Mouse (Mus musculus): ENCODE results near the gene Tob2. TPM values are rescaled to one million over a fixed set of nuclear protein-coding genes. Genes with fewer than 3 reads are reported as not detected.

Tob2 gene
- polyA plus RNA-seq, 1 experiment = 16.5 TPM

DNA sequence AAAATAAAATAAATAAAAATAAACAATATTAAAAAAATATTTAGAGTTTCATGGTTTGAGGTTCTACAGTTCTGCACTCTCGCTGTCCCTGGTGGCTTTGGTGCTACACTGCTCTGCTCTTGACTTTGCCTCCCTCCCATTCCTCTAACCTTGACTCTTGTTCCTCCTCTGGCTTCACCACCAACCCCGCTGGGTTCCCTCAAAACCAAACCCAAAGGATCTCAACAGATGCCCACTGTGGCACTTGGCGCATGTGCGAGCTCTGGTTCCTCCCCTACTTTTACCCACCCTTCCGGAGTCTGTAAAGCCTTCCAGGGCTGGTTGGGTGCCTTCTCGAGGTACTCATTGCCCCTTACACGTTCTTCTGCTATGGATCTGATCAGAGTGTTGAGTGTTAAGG lies 16.3 kb downstream of the Tob2 start:
- no peak for DNase-seq (ENCODE audit: low read depth, low spot score)
- 85% methylated on average over 7 of the region's 7 CpGs for WGBS

DNA sequence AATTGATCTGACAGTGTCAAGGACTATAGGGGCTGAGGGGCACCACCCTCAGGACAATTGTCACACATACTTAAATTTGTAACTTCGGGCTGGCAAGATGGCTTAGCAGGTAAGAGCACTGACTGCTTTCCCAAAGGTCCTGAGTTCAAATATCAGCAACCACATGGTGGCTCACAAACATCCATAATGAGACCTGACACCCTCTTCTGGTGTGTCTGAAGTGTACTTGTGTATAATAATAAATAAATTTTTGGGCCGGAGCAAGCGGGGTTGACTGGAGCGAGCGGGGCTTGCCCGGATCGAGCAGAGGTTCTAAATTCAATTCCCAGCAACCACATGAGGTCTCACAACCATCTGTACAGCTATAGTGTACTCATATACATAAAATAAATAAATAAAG lies 18.3 kb downstream of the Tob2 start:
- 88% methylated on average over 7 of the region's 7 CpGs for WGBS
- no peak for DNase-seq (ENCODE audit: low read depth, low spot score)

DNA sequence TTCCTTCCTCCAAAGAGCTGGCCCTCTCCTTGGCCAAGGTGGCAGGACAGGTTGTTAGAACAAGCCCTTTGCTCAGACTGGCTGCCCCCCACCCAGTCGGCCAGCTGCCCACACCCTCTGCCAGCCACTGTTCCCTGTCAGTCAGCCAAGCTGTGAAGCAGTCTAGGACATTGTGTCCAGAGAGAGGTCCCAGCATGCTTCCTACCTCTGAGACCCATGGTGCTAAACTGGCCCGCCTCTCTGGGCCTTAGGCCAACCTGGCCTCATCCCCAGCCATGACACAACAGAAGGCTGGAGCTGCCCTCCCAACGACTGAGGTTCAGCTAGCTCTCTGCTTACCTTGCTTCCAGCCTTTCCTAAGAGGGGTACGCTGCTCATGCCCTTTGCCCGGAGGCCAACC lies 19.0 kb downstream of the Tob2 start:
- WGBS = 26% methylated on average over 5 of the region's 5 CpGs
- no peak for DNase-seq (ENCODE audit: low read depth, low spot score)

DNA sequence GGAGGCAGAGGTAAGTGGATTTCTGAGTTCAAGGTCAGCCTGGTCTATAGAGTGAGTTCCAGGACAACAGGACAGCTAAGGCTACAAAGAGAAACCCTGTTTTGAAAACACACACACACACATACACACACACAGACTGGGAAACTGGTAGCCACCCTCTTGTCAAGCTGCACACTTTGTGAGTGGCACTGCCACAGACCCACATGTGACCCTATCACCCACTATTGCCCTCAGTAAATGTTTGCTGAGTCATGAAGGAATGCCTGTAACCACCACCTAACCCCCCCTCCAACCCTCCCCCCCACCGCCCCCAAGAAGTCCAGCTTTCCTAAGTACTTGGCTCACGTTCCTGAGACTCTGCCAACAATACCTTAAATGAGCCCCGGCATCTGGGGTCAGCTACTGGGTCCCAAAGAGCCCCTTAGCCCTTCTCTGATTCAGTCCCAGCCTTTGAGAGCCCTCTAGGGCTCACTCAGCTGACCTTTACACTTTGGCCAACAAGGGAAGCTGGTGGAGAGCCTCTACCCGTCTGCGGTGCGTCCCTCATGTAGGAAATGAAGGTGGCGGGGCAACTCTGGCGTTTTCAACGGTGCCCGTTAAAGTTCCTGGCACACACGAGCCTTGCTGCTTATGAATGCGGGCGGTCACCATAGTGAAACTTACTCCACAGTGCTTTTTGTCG lies 19.9 kb downstream of the Tob2 start:
- DNase-seq (ENCODE audit: low read depth, low spot score) = no peak
- WGBS = 30% methylated on average over 14 of the region's 14 CpGs

DNA sequence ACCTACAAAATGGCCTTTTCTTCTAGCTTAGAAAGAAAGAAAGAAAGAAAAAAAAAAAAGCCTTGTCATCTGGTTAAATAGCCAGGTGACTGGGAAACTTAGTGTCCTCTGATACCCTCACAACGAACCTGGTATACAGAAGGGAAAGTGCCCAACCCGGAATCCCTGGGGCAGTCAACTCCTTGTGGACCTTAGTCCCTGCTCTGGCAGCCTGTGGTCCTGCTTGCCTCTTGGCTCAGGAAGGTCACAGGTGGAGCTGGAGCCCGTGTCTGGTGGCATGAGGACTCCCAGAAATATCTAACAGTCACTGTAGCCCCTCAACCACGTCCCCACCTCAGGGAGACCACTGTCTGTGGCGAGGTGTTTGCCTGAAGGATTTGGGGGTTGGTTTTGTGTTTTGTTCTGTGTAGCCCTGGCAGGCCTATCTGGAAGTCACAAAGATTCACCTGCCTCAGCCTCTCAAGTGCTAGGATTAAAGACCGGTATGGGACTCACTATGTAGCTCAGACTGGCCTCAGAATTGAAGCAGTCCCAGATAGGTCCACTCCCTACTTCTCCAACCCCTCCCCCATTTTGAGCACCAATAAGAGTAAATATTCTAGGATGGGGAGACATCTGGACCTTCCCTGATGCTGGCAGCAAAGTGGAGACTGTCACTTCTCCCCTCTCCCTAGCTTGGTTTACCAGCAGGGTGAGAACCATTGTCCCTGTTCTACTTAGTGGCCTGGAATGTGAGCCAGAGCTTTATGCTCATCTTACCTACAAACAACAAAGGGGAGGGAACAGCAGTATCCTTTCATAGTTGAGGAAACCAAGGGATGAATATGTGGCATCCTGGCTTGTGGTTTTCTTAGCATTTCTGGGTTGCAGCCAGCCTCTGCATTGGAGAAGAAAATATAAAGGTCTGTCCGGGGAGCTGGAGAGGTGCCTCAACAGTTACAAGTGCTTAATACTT lies 21.4 kb downstream of the Tob2 start:
- DNase-seq (ENCODE audit: low read depth, low spot score) = no peak
- WGBS = 57% methylated on average over 7 of the region's 7 CpGs

DNA sequence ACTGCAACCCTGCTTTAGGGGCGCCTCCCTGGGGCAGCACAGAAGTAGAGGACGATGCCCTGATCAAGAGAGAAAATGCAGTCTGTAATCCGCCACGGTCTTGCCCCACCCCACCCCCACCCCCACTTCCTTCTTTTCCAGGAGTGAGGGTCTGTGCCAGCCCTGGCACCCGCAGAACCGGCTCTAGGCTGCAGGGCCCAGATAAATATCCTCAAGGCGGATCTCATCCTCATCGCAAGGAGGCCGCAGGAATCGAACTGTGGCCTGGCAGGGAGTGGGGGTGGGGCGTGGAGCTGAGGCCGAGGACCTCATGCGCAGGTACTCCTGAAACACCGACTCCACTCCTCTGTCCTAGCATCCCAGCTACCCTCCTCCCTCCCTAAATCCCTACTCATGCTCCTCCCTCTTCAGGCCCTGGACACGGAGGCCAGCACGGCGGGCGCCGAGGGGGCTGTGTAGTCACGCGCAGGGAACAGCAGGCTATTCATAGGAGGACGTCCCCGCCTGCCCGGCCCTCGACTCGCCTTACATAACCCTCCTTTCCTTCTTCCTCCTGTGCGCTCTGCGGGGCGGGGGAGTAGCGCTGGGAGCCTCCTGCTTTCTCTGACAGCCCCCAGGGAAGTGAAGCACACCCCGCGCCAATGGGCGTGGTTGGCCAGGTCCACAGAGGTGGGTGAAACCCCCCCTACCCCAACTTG lies 22.3 kb downstream of the Tob2 start:
- no peak for DNase-seq (ENCODE audit: low read depth, low spot score)

DNA sequence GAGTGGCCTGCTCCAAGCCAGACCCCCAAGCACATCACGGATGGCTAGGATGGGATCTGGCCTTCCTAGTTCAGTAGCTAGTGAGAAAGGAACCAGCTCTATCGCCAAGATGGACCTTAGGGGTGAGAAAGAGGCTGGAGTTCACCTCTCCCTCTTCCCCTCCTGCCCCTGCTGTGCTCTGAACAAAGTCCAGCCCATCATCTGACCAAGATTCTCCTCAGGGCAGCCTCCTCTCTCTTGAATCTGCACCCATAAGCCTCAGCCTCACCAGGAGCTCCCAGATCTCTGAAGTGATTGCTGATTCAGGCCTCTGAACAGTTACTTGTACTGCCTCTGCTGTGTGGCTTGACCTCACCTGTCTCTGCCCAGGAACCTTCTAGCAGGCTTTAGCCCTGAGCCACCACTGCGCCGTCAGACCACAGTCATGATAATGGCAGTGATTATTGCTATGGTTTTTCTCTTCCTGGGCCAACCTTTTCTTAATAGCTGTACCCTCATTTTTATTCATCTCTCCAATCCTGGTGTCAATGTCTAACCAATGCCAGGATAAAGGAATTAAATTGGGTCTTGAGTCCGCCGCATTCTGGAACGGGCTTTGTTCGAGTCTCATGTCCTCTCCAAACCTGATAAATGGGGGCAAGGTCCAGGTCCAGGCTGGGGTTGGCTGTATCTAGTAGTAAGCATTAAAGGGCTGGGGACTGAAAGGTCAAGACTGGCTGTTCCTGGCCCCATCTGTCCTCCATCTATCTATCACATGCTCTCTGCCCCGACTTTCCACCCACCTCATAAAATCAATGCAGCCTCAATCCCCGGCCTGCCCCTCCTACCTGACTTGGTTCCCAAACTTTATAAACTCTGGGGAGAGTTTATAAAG lies 23.4 kb downstream of the Tob2 start:
- 66% methylated on average over 10 of the region's 10 CpGs for WGBS
- no peak for DNase-seq (ENCODE audit: low read depth, low spot score)

More for the DNA sequence above, 22.3 kb downstream of the Tob2 start:
- WGBS = 3% methylated on average over 33 of the region's 33 CpGs

DNA sequence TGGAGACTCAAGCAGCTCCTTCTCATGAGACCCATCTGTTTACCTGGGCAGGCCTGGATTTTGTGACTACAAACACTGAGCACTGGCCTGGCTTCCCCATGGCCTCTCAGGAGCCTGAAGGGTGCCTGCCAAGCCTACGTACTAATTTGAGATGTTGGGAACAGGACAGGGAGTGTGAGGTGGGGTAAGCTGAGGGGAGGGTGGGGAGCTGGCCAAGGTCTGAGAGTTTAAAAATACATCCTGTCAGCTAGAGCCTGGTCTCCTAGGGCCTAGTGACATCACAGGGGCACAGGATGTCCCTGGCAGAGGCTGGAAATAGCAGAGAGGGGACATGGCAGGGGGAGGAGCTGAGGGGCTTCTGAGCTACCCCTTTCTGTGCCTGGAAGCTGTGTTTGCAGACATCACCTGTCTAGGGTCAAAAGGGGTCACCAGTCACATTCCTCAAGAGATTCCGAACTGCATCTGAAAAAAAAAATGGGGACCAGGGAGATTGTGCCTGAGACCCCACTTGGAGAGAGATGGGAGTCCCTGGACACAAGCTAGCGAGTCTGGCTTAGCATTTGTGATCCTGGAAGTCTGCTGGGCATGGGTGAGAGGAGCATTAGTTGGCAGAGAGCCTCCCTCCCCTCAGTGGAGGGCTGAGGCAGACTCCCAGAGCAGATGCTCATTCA lies 24.3 kb downstream of the Tob2 start:
- no peak for DNase-seq (ENCODE audit: low read depth, low spot score)
- 86% methylated on average over 3 of the region's 3 CpGs for WGBS

DNA sequence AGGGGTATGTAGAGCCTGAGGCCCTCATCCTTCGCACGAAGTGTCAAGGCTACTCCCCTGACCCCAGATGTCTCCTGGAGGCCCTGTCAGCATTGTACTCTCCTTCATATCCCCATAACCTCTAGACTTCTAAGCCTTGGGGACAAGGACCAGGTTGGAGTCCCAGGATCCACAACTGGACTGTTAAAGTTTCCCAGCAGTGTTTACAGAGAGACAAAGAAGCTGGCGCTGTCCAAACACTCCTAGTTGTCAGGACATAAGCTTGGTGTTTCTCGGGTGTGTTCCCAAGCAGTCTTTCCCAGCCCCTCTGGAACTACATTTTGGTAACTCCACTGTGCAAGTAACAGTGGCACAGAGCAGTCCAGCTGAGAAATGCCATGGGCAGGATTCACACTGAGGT lies 25.1 kb downstream of the Tob2 start:
- 75% methylated on average over 4 of the region's 4 CpGs for WGBS
- DNase-seq (ENCODE audit: low read depth, low spot score) = no peak

DNA sequence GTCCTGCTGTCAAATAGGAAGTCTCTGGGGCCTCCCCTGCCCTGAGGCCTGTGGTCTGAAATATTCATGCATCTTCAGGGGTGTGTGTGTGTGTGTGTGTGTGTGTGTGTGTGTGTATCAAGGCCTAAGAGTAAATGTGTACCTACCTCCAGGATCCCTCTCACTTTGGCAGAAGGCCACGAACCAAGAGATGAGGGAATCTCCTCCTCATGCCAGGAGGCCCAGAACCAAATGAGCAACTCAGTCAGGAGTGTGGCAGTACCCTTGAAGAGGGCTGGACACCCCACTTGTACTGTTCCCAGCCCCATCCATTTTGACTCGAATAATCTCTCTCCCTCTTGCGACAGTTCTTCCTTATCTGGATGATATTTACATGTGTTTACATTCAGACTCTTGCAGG lies 26.4 kb downstream of the Tob2 start:
- 42% methylated on average over 3 of the region's 3 CpGs for WGBS
- no peak for DNase-seq (ENCODE audit: low read depth, low spot score)

DNA sequence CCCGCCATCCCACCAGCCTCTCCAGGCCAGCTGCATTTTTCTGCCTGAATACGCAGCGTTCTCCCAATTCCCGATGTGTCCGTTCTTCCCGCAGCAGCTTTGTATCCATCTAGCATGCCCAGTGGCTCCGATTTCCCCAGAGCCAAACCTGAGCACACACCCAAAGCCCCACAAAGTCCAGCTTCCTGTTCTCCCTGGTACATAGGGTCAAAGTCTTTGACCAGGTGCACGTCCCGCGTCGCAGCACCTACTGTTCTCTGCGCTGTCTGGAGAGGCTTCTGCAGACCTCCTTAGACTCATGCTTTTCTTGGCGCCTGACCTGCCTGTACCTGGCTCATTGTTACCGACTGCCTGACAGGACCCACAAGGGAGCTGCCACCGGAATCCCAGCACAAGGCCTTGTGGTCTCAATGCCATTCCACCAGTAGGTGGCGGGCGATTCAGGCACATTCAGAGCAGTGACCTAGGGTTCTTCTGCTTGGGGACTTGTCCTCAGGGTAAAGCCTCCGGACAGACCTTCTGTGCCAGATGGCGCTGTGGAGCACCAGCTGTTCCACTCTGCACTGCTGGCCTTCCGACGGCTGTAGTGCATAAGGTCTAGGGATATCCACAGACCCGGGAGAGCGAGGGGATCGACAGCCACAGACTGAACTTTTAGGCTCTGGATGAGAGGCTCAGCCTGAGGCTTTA lies 27.3 kb downstream of the Tob2 start:
- DNase-seq (ENCODE audit: low read depth, low spot score) = peak; percentile 89
- WGBS = 8% methylated on average over 24 of the region's 24 CpGs

DNA sequence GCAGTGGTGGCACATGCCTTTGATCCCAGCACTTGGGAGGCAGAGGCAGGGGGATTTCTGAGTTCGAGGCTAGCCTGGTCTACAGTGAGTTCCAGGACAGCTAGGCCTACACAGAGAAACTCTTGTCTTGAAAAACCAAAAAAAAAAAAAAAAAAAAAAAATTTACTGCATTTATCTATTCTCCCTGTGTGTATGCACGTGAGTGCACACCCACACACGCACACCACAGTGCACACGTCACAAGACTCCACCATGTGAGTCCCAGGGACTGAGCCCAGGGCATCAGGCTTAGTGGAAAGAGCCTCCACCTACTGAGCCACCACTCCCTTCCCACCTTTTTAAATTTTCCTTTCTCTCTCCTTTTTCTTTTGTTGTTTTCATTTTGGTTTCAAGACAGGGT lies 28.1 kb downstream of the Tob2 start:
- no peak for DNase-seq (ENCODE audit: low read depth, low spot score)
- WGBS = 75% methylated on average over 4 of the region's 4 CpGs

DNA sequence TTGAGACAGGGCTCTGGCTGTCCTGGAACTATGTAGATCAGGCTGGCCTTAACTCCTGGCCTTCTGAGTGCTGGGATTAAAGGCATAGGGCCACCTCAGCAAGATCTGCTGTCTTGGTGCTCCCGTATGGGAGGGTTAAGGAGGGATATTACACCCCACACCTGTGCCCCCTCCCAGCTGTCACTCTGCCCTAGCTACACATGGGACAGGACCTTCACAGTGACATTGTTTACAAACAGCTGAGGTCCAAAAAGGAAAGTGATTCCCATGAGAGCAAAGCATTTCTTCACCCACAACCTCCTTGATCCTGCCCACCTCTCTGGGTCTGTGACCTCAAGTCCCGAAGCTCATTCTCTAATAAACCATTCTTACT lies 29.4 kb downstream of the Tob2 start:
- WGBS = 71% methylated on average over 2 of the region's 2 CpGs
- DNase-seq (ENCODE audit: low read depth, low spot score) = no peak

DNA sequence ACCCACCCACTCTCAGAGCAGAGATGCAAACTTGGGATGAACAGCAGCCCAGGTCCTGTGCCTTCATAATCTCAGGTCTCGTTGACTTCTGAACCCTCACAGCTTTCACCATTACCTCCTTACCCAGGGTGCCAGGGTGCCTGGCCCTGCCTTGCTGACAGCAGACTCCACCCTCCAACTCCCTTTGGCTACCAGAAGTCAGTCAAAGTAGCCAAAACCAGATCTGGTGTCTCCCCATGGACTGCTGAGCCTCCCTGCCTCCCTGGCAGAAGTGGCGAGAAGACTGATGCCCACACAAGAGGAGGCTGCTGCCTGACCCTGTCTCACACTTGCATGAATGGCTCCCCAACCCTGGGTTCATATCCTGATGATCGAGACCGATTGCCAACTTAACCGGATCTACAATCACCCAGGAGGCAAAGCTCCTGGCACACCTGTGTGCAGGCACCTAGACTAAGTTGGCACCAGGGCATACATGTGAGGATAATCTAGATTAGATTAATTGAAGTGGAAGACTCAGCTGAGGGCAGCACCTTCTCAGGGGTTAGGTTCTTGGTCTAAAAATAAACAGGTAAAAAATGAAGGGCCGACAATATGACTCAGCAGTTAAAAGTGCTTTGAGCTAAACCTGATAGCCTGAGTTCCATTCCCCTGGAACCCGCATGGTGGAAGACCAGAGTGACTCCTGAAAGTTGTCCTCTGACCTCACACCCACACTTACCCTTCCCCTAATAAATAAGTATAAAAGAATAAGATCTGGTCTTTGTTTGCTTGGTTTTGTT lies 30.0 kb downstream of the Tob2 start:
- WGBS = 84% methylated on average over 7 of the region's 7 CpGs
- DNase-seq (ENCODE audit: low read depth, low spot score) = no peak

DNA sequence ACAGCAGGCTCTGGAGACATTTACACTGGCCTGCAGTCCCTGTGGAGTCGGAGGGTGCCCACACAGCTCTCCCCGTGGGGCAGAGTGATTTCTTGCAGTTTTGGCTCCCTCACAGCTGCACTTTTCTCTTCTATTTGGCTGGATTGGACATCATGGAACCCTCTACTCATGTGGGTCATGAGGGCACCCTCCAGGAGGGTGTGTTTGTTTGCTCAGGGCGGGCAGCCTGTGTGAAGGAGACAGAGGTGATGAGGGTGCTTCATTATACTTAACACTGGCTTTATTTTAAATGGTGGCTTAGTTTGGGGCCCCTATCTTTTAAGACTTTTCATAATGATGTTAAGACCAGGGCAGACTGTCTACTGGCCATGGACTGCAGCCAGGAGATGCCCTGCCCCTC lies 33.8 kb downstream of the Tob2 start:
- 49% methylated on average over 3 of the region's 3 CpGs for WGBS
- DNase-seq (ENCODE audit: low read depth, low spot score) = no peak

DNA sequence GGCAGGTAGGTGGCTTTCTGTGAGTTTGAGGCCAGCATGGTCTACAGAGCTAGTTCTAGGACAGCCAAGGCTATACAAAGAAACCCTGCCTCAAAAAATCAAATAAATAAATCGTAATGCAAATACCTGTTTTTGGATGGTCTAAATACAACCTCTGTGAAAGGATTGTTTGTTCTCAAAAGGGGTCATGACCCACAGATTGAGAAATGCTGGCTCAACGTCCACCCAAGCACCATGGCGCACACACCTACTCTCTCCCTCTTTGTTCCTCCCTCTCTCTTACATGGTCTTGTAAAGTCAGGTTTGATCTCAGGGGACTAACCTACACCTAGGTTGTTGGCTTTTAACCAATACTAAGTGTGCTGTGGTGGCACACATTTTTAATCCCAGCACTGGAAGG lies 36.0 kb downstream of the Tob2 start:
- WGBS = 84% methylated on average over 3 of the region's 3 CpGs
- no peak for DNase-seq (ENCODE audit: low read depth, low spot score)

DNA sequence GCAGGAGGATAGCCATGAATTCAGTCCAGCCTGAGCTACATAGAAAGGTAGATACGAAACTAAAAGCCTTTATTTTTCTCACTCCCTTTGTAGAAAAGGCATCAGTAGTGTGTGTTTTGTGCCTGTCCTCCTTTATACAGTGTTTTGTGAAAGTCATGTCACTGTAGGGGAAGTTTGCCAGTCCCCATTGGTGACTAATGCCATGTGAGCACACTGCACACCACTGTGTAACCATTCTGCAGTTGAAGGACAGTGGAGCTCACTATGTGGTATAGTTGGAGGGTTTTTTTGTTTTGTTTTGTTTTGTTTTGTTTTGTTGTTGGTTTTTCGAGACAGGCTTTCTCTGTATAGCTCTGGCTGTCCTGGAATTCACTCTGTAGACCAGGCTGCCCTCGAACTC lies 40.2 kb downstream of the Tob2 start:
- 93% methylated on average over 3 of the region's 3 CpGs for whole genome bisulfite sequencing

More for the DNA sequence above, 40.2 kb downstream of the Tob2 start:
- no peak for DNase-seq (ENCODE audit: low read depth, low spot score)
